Mouse (Mus musculus) liver (tissue): ENCODE results near the gene Pde1a.
"Not testable (repeated sequence)": the region's sequence is repeated elsewhere in the genome, so short reads cannot be mapped to it uniquely, and the experiment has no call there.

ENCODE experiments used
- DNase-seq: peaks from one replicate; pipeline ENCODE4 v3.0.0-alpha.2; 2020; ENCODE audit warnings: mixed read lengths

Gene Pde1a

DNA sequence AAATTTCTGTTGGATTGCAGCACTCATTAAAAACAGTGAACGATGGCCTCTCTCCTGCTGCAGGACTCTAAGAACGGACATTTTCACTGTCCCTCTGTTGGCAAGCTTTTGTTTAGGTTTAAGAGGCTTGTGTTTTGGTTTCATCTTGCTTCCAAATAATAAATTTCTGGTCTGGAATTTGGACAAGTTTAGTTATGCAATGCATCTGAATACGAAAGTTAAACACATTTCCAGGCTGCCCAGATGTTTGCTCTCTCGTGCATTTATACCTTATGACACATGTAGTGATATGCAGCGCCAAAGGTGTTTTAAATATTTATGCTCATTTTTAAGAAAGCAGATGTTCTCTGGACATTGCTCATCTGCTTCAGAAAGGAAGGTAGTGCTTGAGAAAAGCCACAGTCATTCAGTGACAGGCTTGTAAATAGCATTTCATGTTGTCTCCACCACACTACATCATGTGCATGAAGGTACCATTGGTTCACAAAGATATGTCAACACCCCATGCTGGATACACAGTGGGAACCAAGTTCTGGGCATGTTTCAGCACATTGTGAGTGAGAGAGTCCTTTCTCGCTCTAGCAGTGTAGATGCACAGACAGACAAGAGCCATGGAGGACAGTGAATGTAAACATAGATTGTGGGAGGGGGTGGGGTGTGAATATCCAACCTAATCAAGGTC lies 171.5 kb downstream of the Pde1a start:
- no peak for DNase-seq

- no peak for DNase-seq
Measured at GRCm38 (mm10) chr2:79945898-79946675, 183.2 kb downstream of the Pde1a start.

DNA sequence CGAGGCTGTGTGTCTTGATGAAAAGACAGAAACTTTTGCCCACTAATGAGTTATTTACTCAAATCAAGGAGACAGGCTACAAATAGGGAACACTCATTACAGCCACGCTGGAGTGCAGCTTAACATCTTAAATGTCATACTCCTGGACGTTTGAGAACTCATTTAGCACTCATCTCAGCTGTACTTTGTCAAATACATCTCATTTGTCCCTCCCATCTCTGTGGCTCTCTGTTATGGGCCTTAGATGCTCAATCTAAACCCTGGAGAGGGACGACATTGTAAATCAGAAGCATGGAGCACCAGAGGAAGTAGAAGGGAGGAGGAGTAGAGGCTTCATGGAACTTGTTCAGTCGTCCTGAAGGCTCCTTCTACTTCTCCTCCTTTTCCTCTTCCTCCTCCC lies 194.6 kb downstream of the Pde1a start:
- no peak for DNase-seq

DNA sequence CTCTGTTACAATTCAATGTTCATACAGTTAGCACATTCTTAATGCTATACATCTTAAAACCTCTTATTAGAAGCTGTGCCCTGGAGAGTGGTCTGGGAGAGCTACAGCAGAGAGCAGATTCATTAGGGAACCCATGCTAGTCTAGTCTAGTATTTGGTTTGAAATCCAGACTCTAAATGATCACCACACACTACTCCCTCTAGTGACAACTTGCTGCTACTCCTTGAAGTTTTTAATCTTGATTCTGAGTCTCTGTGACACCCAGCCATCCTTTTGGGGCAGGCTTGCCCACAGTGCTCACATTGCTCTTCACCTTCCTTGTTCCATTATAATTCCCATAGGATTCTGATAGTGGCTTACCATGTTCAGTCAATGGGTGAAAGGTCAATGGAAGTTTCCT lies 206.9 kb downstream of the Pde1a start:
- no peak for DNase-seq

DNA sequence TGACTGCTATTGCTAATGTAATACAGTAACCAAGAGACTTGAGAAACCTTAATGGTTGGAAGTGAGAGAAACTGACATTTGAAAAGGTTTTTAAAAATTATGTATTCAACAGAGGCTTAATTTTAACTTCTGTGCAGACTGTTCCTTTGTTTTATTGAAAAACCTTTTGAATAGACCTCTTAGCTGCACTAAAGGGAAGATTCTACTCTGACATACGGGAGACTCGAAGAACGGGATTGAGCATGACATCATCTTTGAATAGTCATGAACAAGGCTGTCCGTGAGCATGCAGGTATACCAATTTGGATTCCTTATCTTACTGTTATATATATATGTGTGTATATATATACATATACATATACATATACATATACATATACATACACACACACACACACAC lies 207.9 kb downstream of the Pde1a start:
- no peak for DNase-seq

- no peak for DNase-seq
Measured at GRCm38 (mm10) chr2:79920438-79920837, 208.8 kb downstream of the Pde1a start.

DNA sequence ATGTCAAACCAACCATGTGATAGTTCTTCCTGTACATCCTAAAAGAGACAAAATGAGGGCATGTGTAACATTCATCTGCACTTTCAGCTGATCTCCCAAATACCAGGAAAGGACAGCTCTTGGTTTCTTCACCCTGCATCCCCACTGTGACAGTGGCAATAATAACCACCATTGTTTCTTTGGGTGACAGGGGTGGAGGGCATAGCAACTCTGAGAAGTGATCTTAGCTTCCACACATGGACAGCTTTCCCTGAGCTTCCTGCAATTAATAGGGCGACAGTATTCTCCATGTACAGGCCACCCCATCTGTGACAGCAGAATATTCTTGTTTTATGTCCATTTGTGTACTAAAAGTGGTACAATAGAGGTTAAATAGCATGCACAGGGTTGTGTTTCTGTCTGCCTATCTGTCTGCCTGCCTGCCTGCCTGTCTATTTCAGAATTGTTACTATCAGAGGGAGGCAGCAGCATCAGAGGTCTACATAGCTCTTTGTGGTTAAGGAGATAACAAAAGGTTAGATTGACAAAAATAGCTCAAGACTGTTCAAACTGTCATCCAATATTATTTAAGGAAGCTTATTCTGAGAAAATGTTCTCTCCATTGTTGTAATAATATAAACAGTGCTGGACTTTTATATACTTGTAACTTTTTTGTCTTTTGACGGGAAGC lies 227.3 kb downstream of the Pde1a start:
- no peak for DNase-seq

- DNase-seq, result no peak
Measured at GRCm38 (mm10) chr2:79898522-79898921, 230.7 kb downstream of the Pde1a start.

- no peak for DNase-seq
Measured at GRCm38 (mm10) chr2:79892829-79893228, 236.4 kb downstream of the Pde1a start.

- DNase-seq, result no peak
Measured at GRCm38 (mm10) chr2:79891760-79892570, 237.3 kb downstream of the Pde1a start.

DNA sequence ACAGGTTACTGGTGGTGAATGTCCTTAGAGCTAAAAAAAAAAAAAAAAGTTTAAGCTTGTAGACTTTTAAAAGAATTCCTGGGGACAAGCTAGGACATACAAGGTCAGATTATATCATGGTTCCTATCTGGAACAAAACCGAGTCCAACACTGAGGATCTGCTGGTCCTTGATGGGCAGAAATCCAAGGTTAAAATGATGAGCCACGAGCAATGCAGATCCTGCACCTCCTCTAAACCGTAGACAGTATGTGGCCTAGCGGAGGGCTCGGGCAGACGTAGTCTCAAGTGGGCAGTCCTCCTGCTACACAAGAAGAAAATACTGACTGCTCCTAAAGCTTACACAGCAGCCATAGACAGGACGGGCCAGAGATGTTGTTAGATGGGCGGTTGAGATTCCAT lies 238.5 kb downstream of the Pde1a start:
- no peak for DNase-seq

DNA sequence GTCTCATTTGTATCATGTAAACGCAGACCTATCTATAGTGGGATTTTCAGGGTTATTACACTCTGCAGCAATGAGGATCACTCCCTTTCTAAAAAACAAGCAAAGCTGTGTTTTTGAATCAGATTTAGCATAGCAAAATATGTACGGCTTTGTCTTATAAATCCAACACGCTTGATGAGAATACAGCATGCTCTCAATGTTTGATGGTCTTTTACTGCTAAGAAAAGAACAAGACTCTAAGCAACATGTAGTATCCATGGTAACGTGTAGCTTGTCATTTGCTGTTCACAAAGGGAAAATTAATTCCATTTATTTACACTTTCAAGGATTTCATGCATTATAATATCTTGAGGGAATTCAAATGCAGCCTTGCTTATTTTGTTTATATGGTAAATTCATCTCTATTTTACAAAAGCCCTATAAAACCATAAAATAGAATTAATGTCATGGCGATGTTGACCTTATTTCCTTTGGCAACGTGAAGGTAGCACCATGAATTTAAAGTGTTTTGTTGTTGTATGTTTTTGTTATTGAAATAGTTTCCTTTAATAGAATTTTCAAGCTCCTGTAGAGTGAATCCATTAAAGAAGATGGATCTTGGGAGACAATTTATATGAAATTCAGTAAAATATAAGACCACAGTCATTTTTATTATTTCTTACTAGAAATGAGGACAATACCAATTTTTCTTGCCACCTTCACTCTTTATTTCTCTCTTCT lies 245.5 kb downstream of the Pde1a start:
- DNase-seq, result no peak

DNA sequence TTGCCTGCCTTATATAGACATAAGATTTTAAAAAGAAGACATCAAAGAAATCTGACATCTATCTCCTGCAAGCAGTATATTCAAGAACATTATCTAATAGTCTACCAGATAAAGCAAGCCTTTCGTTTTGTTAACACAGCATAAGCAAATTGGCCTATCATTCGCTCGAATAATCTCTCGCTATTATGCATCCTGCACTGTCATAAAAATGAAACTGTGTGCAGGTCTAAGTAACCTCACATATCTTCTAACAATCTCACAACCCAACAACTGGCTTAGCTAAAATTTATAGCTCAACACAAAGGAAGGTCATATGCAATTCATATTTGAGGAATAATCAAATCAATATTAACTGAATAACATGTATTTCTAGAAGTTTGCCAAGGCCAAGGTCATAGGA lies 246.0 kb downstream of the Pde1a start:
- DNase-seq, result no peak

DNA sequence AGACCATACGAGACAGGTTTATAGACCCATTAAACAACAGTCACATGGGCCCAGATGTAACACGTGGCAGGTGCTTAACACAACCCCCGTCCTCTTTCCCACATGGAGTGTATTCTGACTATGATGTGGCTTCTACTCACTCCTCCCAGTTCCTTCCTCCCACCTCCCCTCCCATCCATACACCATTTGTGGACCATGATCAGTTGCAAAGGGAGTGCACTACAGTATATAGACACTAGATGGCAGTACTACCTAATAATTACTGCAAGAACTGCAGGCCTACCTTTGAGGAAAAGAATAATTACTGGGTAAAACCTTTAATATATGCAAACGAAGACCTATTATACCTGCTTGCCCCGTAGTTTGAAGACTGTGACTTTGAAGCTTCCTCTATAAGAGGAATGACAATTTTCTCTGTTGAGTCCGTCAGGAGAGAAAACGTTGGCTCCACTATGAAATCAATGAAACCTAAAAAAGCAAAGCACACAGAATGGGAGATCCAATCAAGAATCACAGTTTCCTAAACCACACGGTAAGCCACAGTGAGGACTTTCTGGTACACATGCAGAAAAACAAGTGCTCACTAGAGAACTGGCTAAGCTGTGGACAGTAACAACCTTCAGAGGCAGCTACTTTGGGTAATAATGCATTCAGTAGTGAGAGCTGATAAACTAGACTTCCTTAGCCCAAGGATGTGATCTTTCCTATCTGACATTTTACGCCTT lies 263.8 kb downstream of the Pde1a start:
- no peak for DNase-seq

- DNase-seq, result no peak
Measured at GRCm38 (mm10) chr2:79856874-79857273, 272.4 kb downstream of the Pde1a start.

DNA sequence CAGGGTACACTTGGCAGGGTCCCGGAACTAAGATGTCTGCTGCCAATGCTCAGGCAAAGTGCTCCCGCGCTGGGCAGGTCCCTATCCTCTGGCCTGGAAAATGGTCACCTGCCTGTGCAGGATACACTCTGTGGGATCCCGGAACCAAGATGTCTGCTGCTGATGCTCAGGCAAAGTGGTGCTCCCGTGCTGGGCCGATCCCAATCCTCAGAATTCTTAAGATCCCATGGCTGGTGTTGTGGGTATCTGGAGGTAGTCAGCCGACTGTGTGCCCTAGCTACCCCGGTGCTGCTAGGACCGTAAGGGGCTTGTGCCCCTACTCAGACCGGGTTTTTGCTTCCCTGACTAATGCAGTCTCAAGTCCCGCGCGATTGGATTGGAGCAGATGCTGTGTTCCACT lies 281.9 kb downstream of the Pde1a start:
- DNase-seq, result not testable (repeated sequence)

DNA sequence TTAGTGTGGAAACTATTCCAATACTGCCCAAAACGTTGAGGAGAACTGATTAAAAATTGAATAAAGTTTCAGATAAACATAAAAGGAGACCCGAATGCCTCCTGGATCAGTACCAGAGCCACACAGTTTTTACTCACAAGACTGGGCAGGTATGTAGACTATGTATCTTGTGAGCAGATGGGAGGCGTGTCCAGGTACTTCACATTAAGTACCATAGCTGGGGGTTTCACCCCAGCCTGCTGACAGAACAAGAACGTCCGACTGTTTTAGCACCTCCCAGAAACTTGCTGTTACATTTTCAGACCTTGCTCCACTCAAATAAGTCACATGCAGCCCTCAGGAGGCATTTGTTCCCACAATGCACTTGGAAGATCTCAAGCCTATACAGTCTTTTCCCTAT lies 289.7 kb downstream of the Pde1a start:
- no peak for DNase-seq

- DNase-seq, result no peak
Measured at GRCm38 (mm10) chr2:79839090-79839489, 290.2 kb downstream of the Pde1a start.

DNA sequence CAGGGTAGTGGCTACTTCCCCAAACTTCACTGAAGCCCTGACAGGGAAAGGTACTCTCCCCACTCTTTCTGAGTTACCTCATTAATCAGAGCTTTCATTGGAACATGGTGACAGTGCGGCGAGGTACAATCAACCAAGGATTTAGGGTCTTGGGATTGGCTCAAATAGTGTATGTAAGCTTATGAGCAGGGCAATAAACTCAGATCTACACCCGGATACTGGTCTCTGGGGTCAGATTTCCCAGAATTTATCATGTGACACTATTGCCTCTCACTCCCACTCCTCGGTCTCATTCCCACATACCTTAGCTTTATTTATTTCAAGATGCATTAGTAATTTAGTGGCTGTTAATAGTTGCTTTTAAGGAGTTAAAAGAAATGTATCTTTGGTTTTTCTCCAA lies 303.4 kb downstream of the Pde1a start:
- DNase-seq, result no peak

GRCm38 (mm10) chr2:79819543-79819942 lies 309.7 kb downstream of the Pde1a start:
- DNase-seq, result no peak

DNA sequence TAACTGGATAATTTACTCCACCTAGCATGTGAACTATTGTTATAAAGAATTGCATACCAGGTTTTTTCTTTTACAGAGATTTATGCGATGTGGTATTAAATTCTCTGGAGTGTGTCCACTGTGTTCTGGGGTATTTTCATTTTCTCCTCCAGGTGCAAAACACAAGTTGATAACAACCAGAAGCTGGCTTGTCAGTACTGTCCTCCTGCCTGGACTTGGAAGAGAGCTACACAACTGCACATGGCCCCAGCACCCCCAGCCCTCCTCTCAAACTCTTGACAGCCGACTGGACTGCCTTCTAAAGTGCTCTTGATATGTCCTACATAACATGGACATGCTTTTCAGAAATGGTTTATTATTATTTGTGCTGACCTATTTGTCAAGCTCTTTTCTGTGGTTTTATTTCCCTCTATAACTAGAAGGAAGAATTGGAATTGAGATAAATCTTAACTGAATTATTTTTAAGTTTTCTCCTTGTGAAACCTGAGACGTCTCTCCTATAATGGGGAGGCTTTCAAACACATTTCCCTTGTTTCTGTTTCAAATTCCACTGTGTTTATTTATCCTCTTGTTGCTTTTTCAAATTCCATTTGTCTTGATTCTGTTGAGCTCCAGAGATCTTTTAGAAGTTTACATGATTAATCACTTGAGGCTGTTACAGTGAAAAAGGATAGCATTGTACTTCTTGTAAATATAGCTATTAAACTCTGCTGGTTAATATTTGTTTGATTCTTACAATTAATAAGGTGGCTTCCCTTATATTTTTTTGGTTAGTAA lies 313.4 kb downstream of the Pde1a start:
- no peak for DNase-seq
